Mouse (Mus musculus) right cerebral cortex, postnatal 4 days (tissue): ENCODE measurements at regions not wholly inside any gene's neighbourhood (a gene's known extent, or its start where the extent isn't known, plus 50 kb on each side); places are given as distances from the start of the nearest gene placed in this dataset.

Experiments used
- DNase-seq: peaks from one replicate; pipeline ENCODE4 v3.0.0-alpha.2; 2022

- DNase-seq = no peak
These were observed 95.4 kb downstream of the Zfp36l1 start for GRCm38 (mm10) chr12:80017376-80017929.

DNA sequence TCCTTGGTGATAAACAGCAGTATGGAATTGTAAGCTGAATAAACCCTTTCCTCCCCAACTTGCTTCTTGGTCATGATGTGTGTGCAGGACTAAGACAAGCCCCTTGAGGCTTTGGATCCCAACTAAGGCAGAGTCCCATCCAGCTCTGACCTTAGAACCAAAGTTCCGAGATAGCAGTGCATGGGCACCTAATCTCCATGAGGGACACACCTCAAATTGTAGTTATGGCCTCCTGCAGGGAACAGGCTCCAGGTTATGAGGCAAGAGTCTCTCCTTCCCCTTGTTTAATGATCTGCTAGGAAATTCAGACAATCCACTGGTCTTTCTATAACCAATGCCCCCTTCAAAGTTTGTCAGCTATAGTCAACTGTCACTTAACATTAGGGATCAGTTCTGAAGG, 96.9 kb downstream of the Zfp36l1 start:
- DNase-seq = no peak

DNA sequence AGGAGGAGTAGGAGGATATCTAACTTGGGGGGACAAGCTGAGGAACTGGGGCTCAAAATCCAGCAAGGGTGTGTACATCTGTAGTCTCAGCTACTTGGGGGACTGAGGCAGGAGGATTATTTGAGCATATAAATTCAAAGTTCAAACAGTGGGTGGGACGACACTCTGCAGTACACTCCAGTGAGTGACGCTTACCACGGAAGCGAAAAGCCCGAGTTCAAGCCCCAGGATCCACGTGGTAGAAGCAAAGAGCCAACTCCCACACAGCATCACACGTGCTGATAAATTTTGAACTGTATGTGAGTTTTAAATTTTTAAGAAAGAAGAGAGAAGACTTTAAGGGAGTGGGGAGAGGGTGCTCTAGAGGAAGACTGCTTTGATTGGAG, 98.2 kb downstream of the Zfp36l1 start:
- DNase-seq = no peak

DNA sequence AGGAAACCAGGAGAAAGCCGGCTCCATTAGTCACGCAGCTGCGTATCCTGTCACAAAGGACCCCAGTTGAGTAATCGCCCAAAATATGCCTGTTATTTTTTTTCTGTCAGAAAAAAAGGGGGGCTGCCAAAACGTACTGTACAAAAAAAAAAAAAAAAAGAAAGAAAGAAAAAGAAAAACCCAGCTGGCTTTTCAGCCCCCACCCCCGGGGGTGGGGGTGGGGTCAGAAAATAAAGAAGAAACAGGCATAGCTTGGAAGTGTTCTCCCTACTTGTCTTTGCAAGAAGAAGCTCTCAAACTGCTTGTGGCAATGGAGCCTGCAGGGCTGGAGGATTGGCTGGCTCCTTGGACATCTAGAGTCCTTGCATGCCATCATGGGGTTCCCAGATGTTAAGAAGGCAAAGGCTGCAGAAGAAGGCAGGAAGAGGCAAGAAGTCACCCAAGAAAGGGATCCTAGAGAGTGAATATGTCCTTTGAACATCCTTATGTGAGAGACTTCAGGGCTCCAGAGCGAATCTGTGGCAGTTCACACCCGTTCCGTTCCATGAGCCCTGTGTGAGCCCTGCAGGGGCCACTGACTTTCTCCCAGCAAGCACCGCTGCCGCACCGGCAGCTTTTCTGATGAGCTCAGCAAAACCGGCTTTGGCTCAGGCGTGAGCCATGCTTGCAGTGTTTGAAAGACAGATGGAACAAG, 98.8 kb downstream of the Zfp36l1 start:
- DNase-seq = peak; percentile 35

- DNase-seq = no peak
These were observed 99.3 kb downstream of the Zfp36l1 start for GRCm38 (mm10) chr12:80013577-80013903.

- no peak for DNase-seq
These were observed 100.9 kb downstream of the Zfp36l1 start for GRCm38 (mm10) chr12:80011916-80012315.

DNA sequence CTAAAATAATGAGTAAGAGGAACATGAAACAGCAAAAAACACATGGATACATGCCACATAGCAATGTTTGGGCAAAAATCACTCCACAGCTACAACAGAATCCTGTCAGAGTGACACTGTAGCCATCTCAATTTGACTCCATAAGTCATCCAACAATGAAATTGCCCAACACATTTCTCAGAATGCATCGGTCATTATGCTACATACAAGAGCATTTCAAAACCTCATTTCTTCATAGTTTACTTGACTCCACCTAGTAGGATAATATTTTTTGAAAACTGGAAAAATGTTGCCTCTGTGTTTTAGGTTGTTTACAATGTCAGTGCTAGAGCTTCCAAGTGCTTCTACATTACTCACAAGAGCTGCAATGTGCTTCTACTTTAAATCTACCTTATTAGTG, 101.9 kb downstream of the Zfp36l1 start:
- DNase-seq = no peak

DNA sequence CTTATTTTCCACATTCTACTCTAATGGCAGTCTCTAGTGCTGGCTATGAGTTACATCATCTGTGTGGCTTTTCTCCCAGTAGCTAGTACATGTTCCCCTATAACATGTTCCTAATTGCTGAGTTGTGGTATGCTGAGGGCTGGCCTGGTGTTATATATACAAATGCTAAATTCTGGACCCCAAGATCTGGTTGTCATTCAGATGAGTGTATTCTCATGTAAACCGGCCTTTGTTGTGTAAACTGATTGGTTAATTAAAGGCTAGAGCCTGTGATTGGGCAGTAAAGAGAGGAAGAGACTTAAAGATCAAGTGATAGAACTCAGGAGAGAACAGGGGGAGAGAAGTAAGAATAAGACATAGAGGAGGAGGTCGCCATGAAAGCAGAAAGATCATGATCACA, 102.6 kb downstream of the Zfp36l1 start:
- DNase-seq = no peak

DNA sequence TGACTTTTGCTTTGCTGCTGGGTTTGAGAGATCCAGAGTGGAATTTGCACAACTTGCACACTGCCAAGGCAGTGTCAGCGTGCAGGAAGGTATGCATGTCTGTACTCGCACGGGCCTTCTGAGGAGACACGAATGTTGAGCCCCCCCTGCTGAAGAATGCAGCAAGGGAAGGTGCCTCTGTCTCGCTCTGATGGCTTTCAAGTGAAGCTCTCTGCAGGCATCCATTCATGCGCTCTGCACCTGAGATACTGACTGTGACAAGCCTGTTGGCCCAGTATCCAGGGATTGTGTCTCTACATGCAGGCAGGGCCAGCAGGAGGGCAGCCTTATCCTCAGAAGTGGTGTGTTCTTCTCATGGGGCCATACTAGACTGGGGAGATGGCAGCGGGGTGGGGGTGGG, 105.0 kb downstream of the Zfp36l1 start:
- no peak for DNase-seq

DNA sequence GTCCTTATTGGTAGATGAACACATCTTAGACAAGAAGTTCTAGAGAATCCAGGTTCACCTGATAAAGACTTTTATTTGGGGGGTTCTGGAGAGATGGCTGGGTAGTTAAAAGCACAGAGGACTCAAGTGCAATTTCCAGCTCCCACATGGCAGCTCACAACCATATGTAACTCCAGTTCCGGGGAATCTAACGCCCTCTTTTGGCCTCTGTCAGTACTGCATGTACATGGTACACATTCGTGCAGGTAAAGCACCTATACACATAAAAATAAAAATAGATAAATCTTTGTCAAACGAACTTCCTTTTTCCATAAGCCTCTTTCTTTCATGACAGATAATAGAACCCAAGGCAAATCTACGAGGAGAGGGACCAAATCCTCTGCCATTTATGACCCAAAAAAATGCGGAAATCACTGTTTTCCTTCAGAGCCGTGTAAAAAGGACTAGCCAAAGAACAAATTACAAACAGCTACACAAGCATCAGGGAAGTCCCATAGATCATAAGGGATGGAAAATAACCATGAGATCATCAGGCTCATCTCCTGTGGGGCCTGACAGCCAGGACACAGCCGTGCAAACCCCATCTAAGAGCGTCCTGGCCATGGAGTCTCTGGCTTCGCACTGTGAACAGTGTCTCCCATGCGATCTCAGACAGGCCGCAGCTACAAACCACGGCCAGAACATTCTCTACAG, 107.4 kb downstream of the Zfp36l1 start:
- no peak for DNase-seq

GRCm38 (mm10) chr12:80004575-80004974, 108.2 kb downstream of the Zfp36l1 start:
- no peak for DNase-seq

DNA sequence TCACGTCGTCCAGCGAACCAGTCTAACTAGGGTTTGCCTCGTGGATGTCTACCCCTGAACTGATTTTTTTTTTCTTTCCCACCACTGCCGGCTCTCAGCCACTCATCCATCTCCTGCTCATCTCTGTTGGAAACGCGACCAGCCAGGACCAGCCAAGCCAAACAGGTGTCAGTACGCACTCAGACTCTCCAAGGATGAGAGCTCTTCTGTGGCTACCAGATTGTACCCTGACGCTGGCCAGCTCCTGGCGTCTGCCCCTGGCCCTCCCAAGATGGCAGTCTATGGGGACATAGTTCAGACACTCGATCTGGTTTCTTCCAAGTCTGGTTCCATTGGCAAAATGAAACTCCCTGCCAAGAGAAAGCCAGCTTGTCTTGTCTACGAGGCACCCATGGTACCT, 109.3 kb downstream of the Zfp36l1 start:
- no peak for DNase-seq

DNA sequence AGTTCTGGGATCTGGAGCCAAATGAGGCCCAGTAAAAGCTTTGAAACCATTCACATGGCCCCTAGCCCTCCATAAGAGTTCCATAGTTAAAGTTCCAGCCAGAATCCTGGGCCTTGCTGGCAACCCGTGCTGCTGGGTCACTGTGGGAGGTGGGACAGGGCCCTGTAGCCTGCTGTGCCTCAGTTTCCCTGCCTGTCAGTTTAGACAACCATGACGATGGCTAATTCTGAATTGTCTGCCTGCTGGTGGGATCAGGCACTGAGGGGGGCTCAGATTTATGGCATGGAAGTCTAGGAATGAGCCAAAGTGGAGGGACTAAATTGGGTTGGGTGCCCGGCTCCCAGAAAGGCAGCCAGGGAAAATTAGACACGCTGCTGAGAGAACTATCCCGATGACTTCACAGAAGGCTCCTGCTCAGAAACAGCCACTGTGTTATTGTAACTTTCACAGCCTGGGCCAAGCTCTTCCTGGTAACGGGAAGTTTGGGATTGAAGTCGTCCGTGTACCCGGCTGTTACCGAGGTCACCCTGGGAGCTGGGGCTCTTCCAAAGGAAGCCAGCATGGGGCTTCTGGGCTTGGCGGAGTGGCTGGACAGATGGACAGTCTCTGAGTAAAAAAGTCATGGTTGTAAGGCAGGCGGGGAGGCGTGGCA, 110.2 kb downstream of the Zfp36l1 start:
- DNase-seq = no peak

GRCm38 (mm10) chr12:80001794-80002193, 111.0 kb downstream of the Zfp36l1 start:
- DNase-seq = no peak

DNA sequence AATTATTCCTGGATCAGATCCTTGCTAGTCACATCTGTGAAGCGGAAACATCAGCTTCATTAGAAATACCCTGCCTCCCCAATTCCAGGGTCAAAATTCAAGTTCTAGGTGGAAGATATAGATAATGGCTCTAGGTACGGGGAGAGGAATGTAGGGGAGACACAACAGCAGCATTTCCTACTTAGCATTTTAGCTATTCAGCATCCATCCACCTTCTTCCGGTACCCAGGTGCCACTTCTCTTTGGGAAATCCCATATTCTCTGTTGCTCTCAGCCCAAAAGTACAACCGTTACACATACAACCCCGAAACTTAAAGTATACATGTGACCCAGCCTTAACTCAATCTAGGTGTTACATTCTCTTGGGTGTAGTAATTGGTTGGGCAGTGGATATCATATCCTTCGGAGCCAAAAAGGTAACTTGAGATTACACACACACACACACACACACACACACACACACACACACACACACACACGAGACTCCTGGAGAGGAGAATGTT, 112.9 kb downstream of the Zfp36l1 start:
- no peak for DNase-seq

GRCm38 (mm10) chr12:79998788-79999187, 114.0 kb downstream of the Zfp36l1 start:
- DNase-seq = no peak

DNA sequence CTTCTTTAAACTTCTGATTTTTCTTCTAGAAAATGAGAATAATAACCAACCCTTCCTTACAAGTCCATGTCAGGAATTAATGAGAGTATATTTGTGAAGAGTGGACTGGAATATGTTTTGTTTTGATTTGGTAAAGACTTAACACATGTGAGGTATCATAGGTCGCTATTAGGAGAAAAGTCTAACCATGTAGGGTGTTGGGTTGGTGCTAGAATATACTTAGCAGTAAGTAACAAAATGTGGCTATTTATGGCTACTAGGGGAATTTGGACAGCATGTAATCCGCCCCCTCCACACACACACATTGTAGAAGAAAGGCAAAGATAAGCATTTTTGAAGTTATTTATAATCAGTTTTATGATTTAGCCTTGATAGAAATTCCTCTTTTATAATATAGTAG, 114.5 kb downstream of the Zfp36l1 start:
- no peak for DNase-seq

GRCm38 (mm10) chr12:79997201-79997600, 115.6 kb downstream of the Zfp36l1 start:
- no peak for DNase-seq

DNA sequence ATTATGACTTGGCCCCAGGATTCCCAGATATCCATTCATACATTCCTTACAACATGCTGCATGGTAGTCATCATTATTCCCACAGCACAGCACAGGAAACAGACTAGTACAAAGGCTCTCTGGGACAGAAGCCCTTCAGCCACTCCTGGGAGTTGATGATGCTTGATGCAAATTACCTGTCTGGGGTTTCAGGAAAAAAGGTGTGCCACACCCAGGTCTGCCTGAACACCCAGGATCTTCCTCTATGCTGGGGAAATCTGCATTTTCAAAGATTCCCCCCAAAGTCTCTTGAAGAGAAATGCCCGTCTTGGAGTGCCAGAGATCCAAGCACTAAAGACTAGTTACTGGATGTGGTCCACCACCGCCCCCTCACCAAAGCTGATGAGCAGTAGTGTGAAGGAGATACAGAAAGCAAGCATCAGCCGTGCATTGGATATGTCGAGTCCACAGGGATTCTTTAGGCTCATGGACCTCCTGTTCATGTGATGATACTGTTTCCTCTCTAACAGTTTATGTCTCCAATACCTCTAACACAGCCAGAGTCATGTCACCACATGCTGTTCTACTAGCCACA, 117.2 kb downstream of the Zfp36l1 start:
- no peak for DNase-seq

GRCm38 (mm10) chr12:79993821-79994571, 118.8 kb downstream of the Zfp36l1 start:
- DNase-seq = no peak

- DNase-seq = no peak
These were observed 121.5 kb downstream of the Zfp36l1 start for GRCm38 (mm10) chr12:79991279-79991678.

DNA sequence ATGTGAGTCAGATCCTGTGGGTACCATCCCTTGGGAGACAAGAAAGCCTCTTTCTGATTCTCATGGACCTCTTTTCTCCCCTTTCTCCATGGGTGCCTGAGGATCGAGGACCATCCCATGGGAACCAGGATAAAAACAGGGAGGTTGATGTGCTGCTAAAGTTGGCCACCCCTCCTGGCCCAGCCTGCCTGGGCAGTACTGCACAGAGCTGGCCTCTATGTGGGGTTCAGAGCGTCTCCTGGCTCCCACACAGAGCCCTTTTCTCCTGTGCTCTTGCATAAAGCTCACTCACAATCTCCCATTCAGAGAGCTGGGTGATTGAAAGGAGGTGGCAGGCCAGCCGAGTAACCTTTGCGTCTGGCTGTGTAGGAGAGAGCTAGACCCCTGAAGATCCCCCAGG, 122.1 kb downstream of the Zfp36l1 start:
- DNase-seq = no peak
